Mouse (Mus musculus) midbrain, postnatal 0 days (tissue): ENCODE measurements around the gene Psmc3. TPM values are rescaled to one million over a fixed set of nuclear protein-coding genes. Genes with fewer than 3 reads are reported as not detected.

Experiments used
- ATAC-seq: fragments of 200-750 bp; cut with Nextera tagmentation; 2 replicates; pipeline ENCODE4 v1.8.0; 2017; ENCODE audit warnings: moderate number of reproducible peaks, mild to moderate bottlenecking, moderate TSS enrichment, moderate library complexity; ENCODE audit not compliant: low FRiP score
- DNase-seq: peaks from one replicate; pipeline ENCODE4 v3.0.0-alpha.2; 2015; ENCODE audit warnings: low spot score
- H3K27ac ChIP-seq: fragments of 300-500 bp; sonication (generic); 2 replicates; pipeline ENCODE4 v1.5.1; 2014; ENCODE audit warnings: low read depth, mild to moderate bottlenecking, low read length, mixed read lengths
- H3K27me3 ChIP-seq: fragments of 300-500 bp; sonication (generic); 2 replicates; pipeline ENCODE4 v1.6.1; 2014; ENCODE audit warnings: low read length, control low read depth, mixed read lengths; ENCODE audit not compliant: insufficient read depth
- H3K36me3 ChIP-seq: fragments of 300-500 bp; sonication (generic); 2 replicates; pipeline ENCODE4 v1.6.1; 2014; ENCODE audit warnings: low read length, control low read depth, mixed read lengths; ENCODE audit not compliant: insufficient read depth
- H3K4me1 ChIP-seq: fragments of 300-500 bp; sonication (generic); 2 replicates; pipeline ENCODE4 v1.6.1; 2014; ENCODE audit warnings: mild to moderate bottlenecking, control low read depth, antibody characterized with exemption, low read length, mixed read lengths; ENCODE audit not compliant: insufficient read depth
- H3K4me2 ChIP-seq: fragments of 300-500 bp; sonication (generic); 2 replicates; pipeline ENCODE4 v1.6.1; 2014; ENCODE audit warnings: low read depth, mild to moderate bottlenecking, low read length, mixed read lengths; ENCODE audit not compliant: poor library complexity, severe bottlenecking
- H3K4me3 ChIP-seq: fragments of 300-500 bp; sonication (generic); 2 replicates; pipeline ENCODE4 v1.5.1; 2014; ENCODE audit warnings: low read depth, mild to moderate bottlenecking, low read length, moderate library complexity
- H3K9ac ChIP-seq: fragments of 300-500 bp; sonication (generic); replicated peaks from 2 replicates; pipeline ENCODE4 v1.6.1; 2014; ENCODE audit warnings: mild to moderate bottlenecking, low read length, moderate library complexity, mixed read lengths; ENCODE audit not compliant: poor library complexity, severe bottlenecking
- H3K9me3 ChIP-seq: fragments of 300-500 bp; sonication (generic); 2 replicates; pipeline ENCODE4 v1.6.1; 2016; ENCODE audit warnings: low read length, control low read depth
- CTCF ChIP-seq: IDR thresholded peaks from 2 replicates; pipeline ENCODE4 v1.5.1; 2016; ENCODE audit warnings: antibody characterized with exemption, mild to moderate bottlenecking
- WGBS: fragments of 180-500 bp; shearing (Covaris S2); extraction: QIAGEN DNeasy Blood & Tissue Kit; methylation state at CpG from one replicate; pipeline ENCODE4 v1.1.7; 2014; 5-methylcytosine and 5-hydroxymethylcytosine counted together
- polyA plus RNA-seq: library from polyadenylated mRNA; unstranded; fragments of >200 nt; fragmentation: Nextera tagmentation; extraction: Ambion mirVana; gene quantifications from 2 replicates; pipeline ENCODE4 v1.2.1, GENCODE M21; 2015
- total RNA-seq: library from RNA; depleted of rRNA; stranded (reverse); fragments of >200 nt; gene quantifications from 2 replicates; pipeline ENCODE4 v1.2.3, GENCODE M21; 2014

The Psmc3 gene
- total and polyA plus RNA-seq, 2 experiments from 2014 or later, result 183 to 245 TPM

GRCm38 (mm10) chr2:91023131-91023530 lies 30.7 kb upstream of the Psmc3 start:
- no peak for ATAC-seq
- Histone ChIP-seq H3K4me1 (no peaks in the 10 kb centered on the region), H3K36me3 (peaks cover 7% of the 10 kb centered on the region), H3K4me3 (no peak overlapping the region), H3K9ac (no peak overlapping the region), H3K4me2 (no peak overlapping the region), H3K27me3 (no peaks in the 10 kb centered on the region), H3K27ac (no peak overlapping the region), H3K9me3 (no peaks in the 10 kb centered on the region)
- no peak for TF ChIP-seq CTCF
- 66% methylated on average over 2 of the region's 2 CpGs for WGBS
- no peak for DNase-seq

GRCm38 (mm10) chr2:91023956-91024355 lies 29.9 kb upstream of the Psmc3 start:
- no peak overlapping the region for H3K27ac ChIP-seq
- H3K9ac ChIP-seq, result no peak overlapping the region
- 95% methylated on average over 1 of the region's 1 CpGs for WGBS
- no peaks in the 10 kb centered on the region for H3K4me1 ChIP-seq
- DNase-seq (no peak), ATAC-seq (no peak)
- no peaks in the 10 kb centered on the region for H3K9me3 ChIP-seq
- TF ChIP-seq CTCF, result no peak
- peaks cover 5% of the 10 kb centered on the region for H3K36me3 ChIP-seq
- no peaks in the 10 kb centered on the region for H3K27me3 ChIP-seq
- no peak overlapping the region for H3K4me3 ChIP-seq
- H3K4me2 ChIP-seq, result no peak overlapping the region

- no peak for TF ChIP-seq CTCF
- Histone ChIP-seq H3K27ac (no peak overlapping the region), H3K36me3 (no peaks in the 10 kb centered on the region; the same call in 1 of the 2 replicates), H3K4me2 (no peak overlapping the region), H3K27me3 (no peaks in the 10 kb centered on the region), H3K4me1 (no peaks in the 10 kb centered on the region), H3K4me3 (no peak overlapping the region), H3K9ac (no peak overlapping the region), H3K9me3 (no peaks in the 10 kb centered on the region)
- ATAC-seq (no peak), DNase-seq (no peak)
- 95% methylated on average over 1 of the region's 1 CpGs for WGBS
Observed at GRCm38 (mm10) chr2:91025081-91025516, 28.7 kb upstream of the Psmc3 start.

GRCm38 (mm10) chr2:91026491-91026890 lies 27.3 kb upstream of the Psmc3 start:
- no peak overlapping the region for H3K27ac ChIP-seq
- TF ChIP-seq CTCF, result no peak

GRCm38 (mm10) chr2:91027391-91028214 lies 26.2 kb upstream of the Psmc3 start:
- no peak overlapping the region for H3K9ac ChIP-seq
- H3K4me3 ChIP-seq, result no peak overlapping the region
- WGBS, result 84% methylated on average over 9 of the region's 9 CpGs
- no peaks in the 10 kb centered on the region for H3K36me3 ChIP-seq
- no peaks in the 10 kb centered on the region for H3K4me1 ChIP-seq
- H3K27ac ChIP-seq, result no peak overlapping the region
- H3K9me3 ChIP-seq, result no peaks in the 10 kb centered on the region
- H3K27me3 ChIP-seq, result no peaks in the 10 kb centered on the region
- no peak for ATAC-seq
- H3K4me2 ChIP-seq, result no peak overlapping the region
- DNase-seq, result no peak
- no peak for TF ChIP-seq CTCF

More at GRCm38 (mm10) chr2:91026491-91026890, 27.3 kb upstream of the Psmc3 start:
- H3K27me3 ChIP-seq, result no peaks in the 10 kb centered on the region
- H3K36me3 ChIP-seq, result no peaks in the 10 kb centered on the region
- ATAC-seq, result no peak
- H3K9me3 ChIP-seq, result no peaks in the 10 kb centered on the region
- no peak overlapping the region for H3K4me3 ChIP-seq
- H3K9ac ChIP-seq, result no peak overlapping the region
- no peaks in the 10 kb centered on the region for H3K4me1 ChIP-seq
- no peak overlapping the region for H3K4me2 ChIP-seq
- 90% methylated on average over 1 of the region's 1 CpGs for WGBS
- no peak for DNase-seq

- ATAC-seq, result no peak
- WGBS, result 90% methylated on average over 4 of the region's 4 CpGs
- no peaks in the 10 kb centered on the region for H3K36me3 ChIP-seq
- no peaks in the 10 kb centered on the region for H3K9me3 ChIP-seq
- H3K27me3 ChIP-seq, result no peaks in the 10 kb centered on the region
- H3K4me1 ChIP-seq, result no peaks in the 10 kb centered on the region
- no peak overlapping the region for H3K9ac ChIP-seq
- no peak for TF ChIP-seq CTCF
- H3K4me2 ChIP-seq, result no peak overlapping the region
- no peak overlapping the region for H3K4me3 ChIP-seq
- H3K27ac ChIP-seq, result no peak overlapping the region
- DNase-seq, result no peak
Observed at GRCm38 (mm10) chr2:91031216-91031615, 22.6 kb upstream of the Psmc3 start.
